Mouse (Mus musculus): ENCODE measurements at regions not wholly inside any gene's neighbourhood (a gene's known extent, or its start where the extent isn't known, plus 50 kb on each side); places are given as distances from the start of the nearest gene placed in this dataset.
A peak's percentile ranks its signal among the peaks of the same experiment; 100 is the strongest.

GRCm38 (mm10) chr3:56698941-56699340 lies 515.4 kb upstream of the Nbea start:
- DNase-seq: no peak
- TF ChIP-seq CTCF (conservative IDR thresholded peaks at IDR 0.05; ENCODE audit: insufficient read depth, insufficient read length, low read depth, low read length) (no peak), POLR2A (IDR thresholded peaks at IDR 0.05; ENCODE audit: low read depth, low read length) (no peak)
- no peak overlapping the region for H3K4me3 ChIP-seq (ENCODE audit: insufficient read depth, low read depth, low read length)
- H3K27me3 ChIP-seq (replicated peaks; ENCODE audit: control insufficient read depth, insufficient read depth, low read length): no peaks in the 10 kb centered on the region
- no peak overlapping the region for H3K27ac ChIP-seq (ENCODE audit: insufficient read depth, low read depth, low read length)
- H3K4me1 ChIP-seq (ENCODE audit: control insufficient read depth, insufficient read depth, low read length): no peaks in the 10 kb centered on the region
- H3K36me3 ChIP-seq (ENCODE audit: control insufficient read depth, insufficient read depth, low read length): no peaks in the 10 kb centered on the region

- Histone ChIP-seq H3K27ac (ENCODE audit: insufficient read depth, low read depth, low read length) (no peak overlapping the region), H3K4me1 (ENCODE audit: control insufficient read depth, insufficient read depth, low read length) (no peaks in the 10 kb centered on the region), H3K27me3 (replicated peaks; ENCODE audit: control insufficient read depth, insufficient read depth, low read length) (no peaks in the 10 kb centered on the region), H3K36me3 (ENCODE audit: control insufficient read depth, insufficient read depth, low read length) (no peaks in the 10 kb centered on the region), H3K4me3 (ENCODE audit: insufficient read depth, low read depth, low read length) (no peak overlapping the region)
- TF ChIP-seq POLR2A (IDR thresholded peaks at IDR 0.05; ENCODE audit: low read depth, low read length) (no peak), CTCF (conservative IDR thresholded peaks at IDR 0.05; ENCODE audit: insufficient read depth, insufficient read length, low read depth, low read length) (no peak)
- peak; percentile 12 for DNase-seq
- WGBS: 17% methylated on average over 1 of the region's 1 CpGs
These were observed 514.7 kb upstream of the Nbea start for GRCm38 (mm10) chr3:56698248-56698647.

- H3K4me1 ChIP-seq (ENCODE audit: control insufficient read depth, insufficient read depth, low read length): no peaks in the 10 kb centered on the region
- no peaks in the 10 kb centered on the region for H3K27me3 ChIP-seq (replicated peaks; ENCODE audit: control insufficient read depth, insufficient read depth, low read length)
- no peak overlapping the region for H3K27ac ChIP-seq (ENCODE audit: insufficient read depth, low read depth, low read length)
- no peak for TF ChIP-seq POLR2A (IDR thresholded peaks at IDR 0.05; ENCODE audit: low read depth, low read length)
- TF ChIP-seq CTCF (conservative IDR thresholded peaks at IDR 0.05; ENCODE audit: insufficient read depth, insufficient read length, low read depth, low read length): no peak
- 92% methylated on average over 7 of the region's 7 CpGs for WGBS
- no peak overlapping the region for H3K4me3 ChIP-seq (ENCODE audit: insufficient read depth, low read depth, low read length)
- no peak for DNase-seq
- H3K36me3 ChIP-seq (ENCODE audit: control insufficient read depth, insufficient read depth, low read length): no peaks in the 10 kb centered on the region
These were observed 497.5 kb upstream of the Nbea start for GRCm38 (mm10) chr3:56681031-56681430.

GRCm38 (mm10) chr3:56668829-56669228 lies 485.3 kb upstream of the Nbea start:
- no peak overlapping the region for H3K27ac ChIP-seq (ENCODE audit: insufficient read depth, low read depth, low read length)
- DNase-seq: no peak
- 37% methylated on average over 3 of the region's 3 CpGs for WGBS

GRCm38 (mm10) chr3:56660594-56660993 lies 477.1 kb upstream of the Nbea start:
- H3K36me3 ChIP-seq (ENCODE audit: control insufficient read depth, insufficient read depth, low read length): no peaks in the 10 kb centered on the region
- H3K4me3 ChIP-seq (ENCODE audit: insufficient read depth, low read depth, low read length): no peak overlapping the region
- no peak overlapping the region for H3K27ac ChIP-seq (ENCODE audit: insufficient read depth, low read depth, low read length)
- H3K27me3 ChIP-seq (replicated peaks; ENCODE audit: control insufficient read depth, insufficient read depth, low read length): no peaks in the 10 kb centered on the region
- H3K4me1 ChIP-seq (ENCODE audit: control insufficient read depth, insufficient read depth, low read length): no peaks in the 10 kb centered on the region
- TF ChIP-seq CTCF (conservative IDR thresholded peaks at IDR 0.05; ENCODE audit: insufficient read depth, insufficient read length, low read depth, low read length) (no peak), POLR2A (IDR thresholded peaks at IDR 0.05; ENCODE audit: low read depth, low read length) (no peak)
- DNase-seq: no peak
- 89% methylated on average over 2 of the region's 2 CpGs for WGBS

More at GRCm38 (mm10) chr3:56668829-56669228, 485.3 kb upstream of the Nbea start:
- Histone ChIP-seq H3K27me3 (replicated peaks; ENCODE audit: control insufficient read depth, insufficient read depth, low read length) (no peaks in the 10 kb centered on the region), H3K4me1 (ENCODE audit: control insufficient read depth, insufficient read depth, low read length) (no peaks in the 10 kb centered on the region), H3K4me3 (ENCODE audit: insufficient read depth, low read depth, low read length) (no peak overlapping the region), H3K36me3 (ENCODE audit: control insufficient read depth, insufficient read depth, low read length) (no peaks in the 10 kb centered on the region)
- no peak for TF ChIP-seq POLR2A (IDR thresholded peaks at IDR 0.05; ENCODE audit: low read depth, low read length)
- no peak for TF ChIP-seq CTCF (conservative IDR thresholded peaks at IDR 0.05; ENCODE audit: insufficient read depth, insufficient read length, low read depth, low read length)

DNA sequence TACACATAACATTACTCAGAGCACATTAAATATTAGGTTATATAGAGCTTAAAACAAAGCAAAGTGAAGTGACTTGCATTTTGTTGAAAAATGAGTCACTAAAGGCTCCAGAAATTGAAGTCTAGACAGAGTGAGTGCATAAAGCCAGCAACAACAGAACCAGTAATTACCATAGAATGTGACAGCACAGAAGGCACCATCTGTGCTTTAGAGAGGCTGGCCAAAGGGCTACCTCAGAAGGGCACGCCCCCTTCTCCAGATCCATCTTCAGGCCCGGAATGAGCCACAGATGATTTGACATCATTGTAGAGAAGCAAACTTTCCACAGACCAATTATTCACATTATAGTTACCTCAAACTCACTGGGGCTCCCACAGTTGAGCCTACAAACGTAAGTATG lies 463.8 kb upstream of the Nbea start:
- Histone ChIP-seq H3K4me3 (ENCODE audit: insufficient read depth, low read depth, low read length) (no peak overlapping the region), H3K27ac (ENCODE audit: insufficient read depth, low read depth, low read length) (no peak overlapping the region), H3K4me1 (ENCODE audit: control insufficient read depth, insufficient read depth, low read length) (no peaks in the 10 kb centered on the region), H3K27me3 (replicated peaks; ENCODE audit: control insufficient read depth, insufficient read depth, low read length) (no peaks in the 10 kb centered on the region), H3K36me3 (ENCODE audit: control insufficient read depth, insufficient read depth, low read length) (no peaks in the 10 kb centered on the region)
- TF ChIP-seq POLR2A (IDR thresholded peaks at IDR 0.05; ENCODE audit: low read depth, low read length): no peak
- TF ChIP-seq CTCF (conservative IDR thresholded peaks at IDR 0.05; ENCODE audit: insufficient read depth, insufficient read length, low read depth, low read length): no peak
- no peak for DNase-seq
- 78% methylated on average over 3 of the region's 3 CpGs for WGBS

Measured in kidney, adult 2 months (tissue).